Mouse (Mus musculus): Measurements from ENCODE around the gene Nxph1.

GRCm38 (mm10) chr6:9267998-9268397 lies 319.8 kb downstream of the Nxph1 start:
- no peak for TF ChIP-seq CTCF (conservative IDR thresholded peaks at IDR 0.05; ENCODE audit: insufficient read depth, insufficient read length, low read depth, low read length)
- no peak for TF ChIP-seq POLR2A (IDR thresholded peaks at IDR 0.05; ENCODE audit: low read depth, low read length)
